Mouse (Mus musculus): ENCODE measurements around the gene Pja2.
"Not testable (repeated sequence)": the region's sequence is repeated elsewhere in the genome, so short reads cannot be mapped to it uniquely, and the experiment has no call there.

The Pja2 gene

DNA sequence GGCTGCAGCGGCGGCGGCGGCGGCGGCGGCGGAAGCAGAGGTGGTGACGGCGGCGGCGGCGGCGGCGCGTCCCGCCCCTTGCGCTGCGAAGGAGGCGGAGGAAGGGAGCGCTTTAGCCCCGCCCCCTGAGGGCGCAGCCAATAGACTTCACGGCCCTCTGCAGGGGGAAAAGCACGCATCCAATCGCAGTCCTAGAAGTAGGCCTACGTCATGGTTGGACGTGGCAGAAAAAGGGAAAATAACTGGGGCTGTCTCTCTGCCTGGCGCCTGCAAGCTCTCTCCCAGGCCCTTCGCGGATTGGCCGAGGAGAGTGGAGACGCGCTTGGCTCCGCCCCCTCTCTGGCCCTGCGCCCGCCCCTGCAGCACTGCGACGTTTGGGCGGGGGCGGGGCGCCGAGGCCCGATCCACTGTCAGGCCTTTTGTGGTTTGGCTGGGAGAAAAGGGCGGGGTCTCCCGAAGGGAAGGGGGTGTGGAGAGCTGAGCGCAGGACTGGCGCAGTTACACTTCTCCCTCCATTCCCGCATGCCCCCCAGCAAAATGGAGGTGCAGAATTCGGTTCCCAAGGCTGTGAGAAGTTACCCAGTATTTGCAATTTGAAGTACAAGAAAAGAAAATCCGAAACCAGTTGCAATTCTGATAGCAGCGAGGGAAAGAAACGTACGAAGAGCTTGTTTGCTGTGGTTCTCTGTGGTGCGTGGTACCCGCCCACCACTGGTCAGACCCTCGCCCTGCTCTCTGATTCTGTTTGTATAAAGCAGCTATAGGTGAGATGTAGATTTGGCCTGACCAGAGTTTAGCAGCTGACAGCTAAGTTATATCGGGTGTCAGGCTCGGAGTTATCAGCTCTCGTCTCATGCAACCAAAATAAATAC is at the start of gene Pja2:
TSS of gene Pja2 (minus strand) at position 19 of the 872 bp plus-strand sequence.
- peak; percentile 97 for DNase-seq

DNA sequence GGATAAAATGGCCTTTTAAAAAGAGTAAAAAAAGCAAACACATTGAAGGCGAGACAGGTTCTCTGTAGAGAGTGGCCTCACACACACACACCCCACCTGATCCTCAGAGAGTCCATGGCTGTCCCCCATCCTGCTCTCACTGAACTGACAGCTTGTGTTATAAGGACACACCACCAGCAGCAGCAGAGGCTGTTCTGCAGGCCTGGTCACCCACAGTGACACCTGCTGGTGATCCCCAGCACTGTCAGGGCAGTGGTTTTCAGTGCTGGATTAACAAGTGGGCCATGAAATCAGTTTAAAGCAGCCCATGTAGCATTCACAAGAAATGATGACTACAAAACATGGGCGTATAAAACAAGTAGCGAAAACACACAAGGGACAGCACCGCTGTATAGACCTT is 43.6 kb upstream of the Pja2 start:
- peak; percentile 64 to 71 for DNase-seq

DNA sequence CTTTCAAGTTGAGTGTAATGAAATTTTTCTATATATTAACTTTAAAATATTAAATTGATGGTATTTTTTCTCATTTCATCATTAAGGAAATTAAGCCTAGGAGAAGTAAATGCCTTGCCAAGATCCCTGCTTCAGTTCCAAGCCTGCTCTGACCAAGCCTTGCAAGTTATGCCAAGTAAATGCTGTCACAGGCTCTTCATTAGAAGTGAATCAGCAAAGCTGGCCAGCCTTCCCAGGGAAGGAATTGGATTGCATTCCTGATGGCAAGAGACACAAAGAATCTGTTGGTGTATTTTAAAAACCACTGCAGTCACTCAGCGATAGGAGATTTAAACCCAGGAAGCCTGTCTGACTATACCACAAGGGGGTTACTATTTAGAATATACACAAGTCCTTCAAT is 32.0 kb upstream of the Pja2 start:
- no peak for DNase-seq

DNA sequence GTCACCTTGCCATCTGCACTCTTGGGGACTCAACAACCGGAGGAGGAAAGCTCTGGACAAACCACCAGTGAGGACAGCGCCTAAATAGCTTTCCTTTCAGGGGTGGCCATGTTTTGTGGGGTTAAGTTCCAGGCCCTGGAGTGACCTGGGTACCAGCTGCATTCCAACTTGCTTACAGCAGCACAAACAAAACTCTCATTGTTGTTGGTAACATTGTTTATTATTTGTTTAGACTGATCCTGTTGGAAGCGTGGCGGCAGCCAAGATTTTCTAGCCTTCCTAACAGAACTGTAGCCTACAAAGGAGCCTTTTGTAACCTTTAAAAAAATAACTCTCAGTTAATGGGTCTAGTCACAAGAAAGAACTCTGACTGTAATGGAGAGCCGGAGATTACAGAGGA is 30.9 kb upstream of the Pja2 start:
- DNase-seq, result no peak

DNA sequence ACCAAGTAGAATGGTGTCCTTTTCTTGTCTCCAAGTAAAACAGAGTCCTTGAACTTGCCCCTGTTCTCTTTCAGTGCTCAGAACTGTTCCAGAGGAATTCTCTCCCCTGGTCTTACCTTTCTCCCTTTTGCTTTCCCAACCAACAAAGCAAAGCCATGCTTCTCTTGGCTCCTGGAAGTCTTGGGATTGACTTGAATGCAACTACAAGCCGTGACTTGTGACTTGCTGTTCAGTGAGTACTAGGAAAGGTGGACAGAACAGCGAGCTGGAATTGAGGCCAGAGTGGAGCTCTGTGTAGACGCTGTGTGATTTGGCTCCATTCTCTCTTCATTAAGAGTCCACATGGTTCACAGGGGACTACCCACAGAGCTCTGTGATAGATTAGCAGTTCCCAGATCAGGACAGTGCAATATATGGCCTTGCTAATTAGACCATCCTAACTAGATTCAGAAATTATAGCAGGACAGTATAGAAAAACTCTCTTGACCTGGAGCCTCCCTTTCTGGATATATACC is 30.3 kb upstream of the Pja2 start:
- no peak for DNase-seq

DNA sequence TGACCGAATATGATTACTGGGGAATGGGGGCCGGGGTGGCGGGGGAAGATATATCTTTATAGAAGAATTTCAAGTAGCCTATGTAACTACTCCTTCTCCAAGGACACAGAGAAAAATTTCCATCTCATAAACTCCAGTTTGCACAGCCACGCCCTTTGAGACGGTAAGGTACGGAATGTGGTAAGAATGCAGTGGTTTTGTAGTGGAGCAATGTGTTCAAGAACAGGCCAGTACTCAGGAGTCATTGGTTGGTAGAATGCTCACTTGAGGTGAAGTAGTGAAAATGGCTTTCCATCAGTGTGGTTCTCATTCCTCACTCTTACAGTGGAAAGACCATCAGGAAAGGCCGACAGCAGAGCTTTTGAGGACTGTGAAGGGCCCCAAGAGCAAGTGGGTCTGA is 22.2 kb upstream of the Pja2 start:
- no peak for DNase-seq

DNA sequence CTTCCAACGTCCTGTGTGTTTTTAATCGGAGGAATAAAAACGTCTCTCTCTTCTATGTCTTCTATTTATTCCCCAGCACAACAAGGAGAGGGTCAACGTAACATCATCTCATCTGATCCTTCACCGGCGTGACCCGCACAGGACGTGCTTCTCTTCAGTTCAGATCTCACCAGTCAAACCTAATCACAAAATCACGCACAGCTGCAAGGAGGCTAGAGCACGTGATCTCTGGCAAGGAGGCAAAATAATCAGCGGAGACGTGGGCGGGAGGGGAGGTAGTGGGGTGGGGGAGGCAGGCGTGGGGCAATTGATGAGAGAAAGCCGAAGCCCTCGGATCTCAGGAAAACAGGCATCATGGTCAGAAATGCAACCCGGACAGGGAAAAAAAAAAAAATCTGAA is 14.4 kb upstream of the Pja2 start:
- DNase-seq, result no peak

DNA sequence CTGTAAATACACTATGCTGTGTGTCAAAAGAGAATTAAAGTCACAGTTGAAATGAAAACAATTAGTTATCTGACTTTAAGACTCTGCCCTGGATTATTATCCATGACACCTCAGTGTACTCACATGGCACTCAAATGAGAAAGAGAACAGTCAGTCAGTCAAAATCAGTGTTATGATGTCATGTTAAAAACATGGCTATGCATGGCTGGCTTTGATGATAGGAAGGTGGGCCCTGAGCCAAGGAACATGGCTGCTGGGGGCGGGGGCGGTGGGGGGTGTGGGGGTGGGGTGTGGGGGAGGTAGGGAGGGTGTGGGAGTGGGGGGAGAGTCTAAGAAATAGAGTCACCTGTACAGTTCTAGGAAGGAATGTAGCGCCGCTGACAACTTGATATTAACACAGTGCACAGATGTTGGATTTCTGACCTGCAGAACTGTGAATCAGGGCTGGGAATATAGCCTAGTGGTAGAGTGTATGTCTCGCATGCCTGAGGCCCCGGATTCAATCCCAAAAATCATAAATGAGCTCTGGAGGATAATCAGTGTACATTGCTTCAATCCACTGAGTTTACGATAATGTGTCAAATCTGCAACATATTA is 13.0 kb upstream of the Pja2 start:
- DNase-seq, result no peak

DNA sequence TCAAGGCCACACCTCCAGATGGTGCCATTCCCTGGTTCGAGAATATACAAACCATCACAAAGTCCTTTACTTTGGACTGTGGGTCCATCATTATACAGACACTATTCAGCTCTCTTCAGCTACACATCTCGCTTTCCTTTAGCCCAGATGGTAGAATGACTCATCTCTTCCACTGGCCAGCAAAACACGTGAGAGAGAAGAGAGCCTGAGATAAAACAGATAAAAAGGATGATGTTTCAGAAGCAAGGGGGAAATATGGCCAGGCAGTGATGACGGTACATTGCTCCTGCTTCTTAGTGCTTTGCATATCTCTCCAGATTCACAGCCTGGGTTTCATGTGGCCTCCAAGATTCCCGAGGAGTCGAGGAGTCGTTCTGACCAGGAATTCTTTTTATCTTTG is 10.0 kb upstream of the Pja2 start:
- no peak for DNase-seq

DNA sequence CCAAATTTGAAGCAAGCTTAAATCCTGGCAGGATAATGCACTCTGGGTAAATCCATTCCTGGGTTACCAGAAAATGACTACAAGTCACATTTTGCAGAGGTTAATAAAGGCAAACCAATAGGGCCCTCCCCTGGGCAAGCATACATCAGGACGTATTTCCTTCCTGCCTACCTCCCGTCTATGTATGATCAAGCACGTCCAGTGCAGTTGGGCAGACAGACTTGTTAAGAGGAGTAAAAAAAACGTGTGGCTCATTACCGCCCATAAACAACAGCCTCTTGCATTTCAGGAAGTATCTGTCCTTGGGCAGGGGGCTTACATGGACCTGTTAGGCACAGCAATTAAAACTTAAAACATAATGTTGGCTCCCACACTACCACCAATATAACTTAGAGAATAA is 8.0 kb upstream of the Pja2 start:
- DNase-seq, result no peak

DNA sequence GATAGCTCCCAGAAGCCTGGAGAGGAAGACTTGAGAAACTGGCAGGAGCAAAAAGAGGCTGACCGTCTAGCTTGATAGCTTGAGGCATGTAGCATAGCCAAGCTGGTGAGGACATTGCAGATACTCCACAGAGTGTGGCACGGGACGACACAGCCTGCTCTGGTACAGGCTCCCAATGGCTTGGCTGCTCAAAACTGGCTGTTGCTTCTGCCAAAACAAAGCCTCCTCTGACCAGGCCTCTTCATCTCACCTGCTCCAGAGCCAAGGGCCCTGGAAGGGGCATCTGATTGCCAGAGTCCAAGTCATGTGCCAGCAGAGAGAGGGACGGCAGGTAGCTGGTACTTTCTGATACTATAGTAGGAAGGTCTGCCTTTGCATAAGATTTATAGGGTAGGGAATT is 5.5 kb upstream of the Pja2 start:
- DNase-seq, result no peak

DNA sequence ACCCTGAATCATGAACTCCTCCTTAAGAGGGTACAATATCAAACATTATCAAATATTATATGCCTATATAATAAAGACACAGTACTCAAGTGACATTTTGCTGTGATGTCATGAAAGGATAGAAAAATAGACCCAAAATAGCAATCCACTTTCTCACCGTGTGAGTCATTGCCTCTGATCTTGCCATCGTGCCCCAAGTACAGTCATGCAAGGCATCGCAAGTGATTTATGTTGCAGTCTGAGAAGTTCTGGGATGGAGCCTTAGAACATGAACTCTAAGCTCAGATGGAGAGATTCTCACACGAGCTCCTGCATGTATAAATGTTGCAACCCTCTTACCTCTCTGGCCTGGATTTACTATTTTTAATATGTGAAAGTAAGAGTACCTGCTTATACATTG is 2.2 kb upstream of the Pja2 start:
- no peak for DNase-seq

DNA sequence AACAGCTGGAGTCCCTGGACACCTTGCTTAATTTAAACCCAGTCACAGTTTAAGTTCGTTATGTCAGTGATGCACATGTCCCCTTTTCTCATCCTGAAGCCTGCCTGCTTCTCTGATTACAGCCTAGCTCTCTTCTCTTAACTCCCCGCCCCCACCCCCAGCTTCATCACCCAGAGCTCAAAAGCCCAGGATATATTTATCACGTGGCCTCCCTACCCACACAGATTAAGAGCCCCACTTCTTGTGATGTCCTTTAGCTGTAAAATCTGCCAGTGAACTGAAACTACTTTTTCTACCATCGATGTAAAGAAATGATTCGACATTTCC is 1.0 kb upstream of the Pja2 start:
- DNase-seq, result no peak

DNA sequence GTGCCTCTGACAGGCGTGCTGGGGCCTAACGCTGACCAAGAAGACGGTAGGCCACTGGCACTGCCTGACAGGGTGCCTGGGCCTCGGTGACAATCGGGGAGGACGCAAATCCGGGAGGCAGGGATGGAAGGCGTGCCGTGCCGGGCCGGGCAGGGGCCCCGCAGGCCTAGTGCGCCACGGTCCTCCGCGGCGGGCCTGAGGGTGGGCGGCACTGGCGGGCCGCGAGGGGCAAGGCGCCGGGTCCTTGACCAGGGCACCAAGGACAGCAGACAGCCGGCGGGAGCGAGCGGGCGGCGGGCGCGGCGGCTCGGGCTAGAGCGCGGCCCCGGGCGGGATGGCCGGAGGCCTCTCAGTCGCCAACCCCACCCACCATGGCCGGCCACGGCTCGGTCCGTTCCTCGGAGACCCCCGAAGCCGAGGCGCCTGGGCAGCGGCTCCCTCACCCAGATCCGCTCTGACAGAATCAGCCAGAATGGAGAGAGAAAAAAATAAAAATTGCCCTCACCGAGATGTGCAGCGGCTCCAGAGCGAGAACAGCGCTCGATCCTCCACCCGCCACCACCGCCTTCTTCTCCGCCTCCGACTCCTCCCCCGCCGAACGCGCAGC is 322 bp downstream of the Pja2 start:
- DNase-seq, result no peak

DNA sequence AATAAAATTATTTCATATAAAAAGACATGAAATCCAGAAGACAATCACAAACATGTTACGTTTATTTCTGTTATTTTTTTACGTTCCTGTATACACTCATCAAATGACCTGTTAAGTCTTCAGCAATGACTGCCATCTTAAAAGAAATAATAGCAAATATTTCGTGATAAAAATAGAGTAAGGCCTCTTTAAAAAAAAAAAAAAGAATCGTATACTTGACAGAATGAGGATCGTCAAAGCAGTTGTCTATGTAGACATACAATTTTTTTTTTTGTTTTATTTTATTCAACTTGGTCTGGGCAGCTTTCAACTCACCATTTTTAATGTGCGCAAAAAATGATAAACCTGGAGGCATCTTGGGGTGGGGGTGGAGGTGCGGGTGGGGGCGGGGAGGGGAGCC is 831 bp downstream of the Pja2 start:
- no peak for DNase-seq

DNA sequence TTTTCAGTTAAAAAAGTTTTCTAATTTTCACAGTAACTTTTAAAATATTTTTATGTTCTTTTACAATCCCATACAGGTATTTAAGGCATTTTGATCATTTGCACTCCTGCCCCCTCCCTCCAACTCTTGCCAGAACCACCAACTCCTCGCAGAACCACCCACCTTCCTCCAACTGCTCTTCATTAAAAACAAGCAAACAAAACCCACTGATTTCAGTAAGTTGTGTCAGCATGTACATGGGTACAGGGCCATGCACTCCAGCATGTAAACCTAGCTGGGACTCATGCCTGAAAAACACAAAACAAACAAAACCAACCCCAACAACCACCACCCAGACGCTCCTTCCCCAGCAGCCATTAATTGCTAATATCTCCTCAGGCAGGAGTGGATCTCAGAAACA is 7.2 kb downstream of the Pja2 start:
- DNase-seq, result no peak

DNA sequence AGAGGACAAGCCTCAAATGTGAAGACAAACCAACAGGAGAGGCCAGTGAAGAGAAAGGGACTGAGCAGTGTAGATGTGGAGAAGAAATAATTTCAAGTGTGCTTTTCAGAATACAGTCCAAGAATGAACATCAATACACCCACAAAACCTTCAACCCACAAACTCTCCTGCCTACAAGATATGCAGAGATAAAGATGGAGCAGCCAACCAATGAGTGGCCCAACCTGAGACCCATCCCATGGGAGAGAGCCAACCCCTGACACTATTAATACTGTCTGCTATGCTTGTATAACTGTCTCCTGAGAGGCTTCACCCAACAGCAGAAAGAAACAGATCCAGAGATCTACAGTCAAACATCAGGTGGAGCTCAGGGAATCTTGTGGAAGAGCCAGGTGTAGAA is 16.3 kb downstream of the Pja2 start:
- no peak for DNase-seq

DNA sequence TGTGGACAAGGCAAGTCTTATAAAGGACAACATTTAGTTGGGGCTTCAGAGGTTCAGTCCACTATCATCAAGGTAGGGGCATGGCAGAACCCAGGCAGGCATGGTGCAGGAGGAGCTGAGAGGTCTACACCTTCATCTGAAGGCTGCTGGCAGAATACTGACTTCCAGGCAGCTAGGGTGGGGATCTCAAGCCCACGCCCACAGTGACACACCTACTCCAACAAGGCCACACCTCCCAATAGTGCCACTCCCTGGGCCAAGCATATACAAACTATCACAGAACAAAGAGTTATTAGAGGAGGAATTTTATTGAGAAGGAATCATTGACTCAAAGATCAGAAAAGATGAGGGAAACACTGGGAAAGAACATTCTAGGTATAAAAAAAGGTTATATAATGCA is 17.2 kb downstream of the Pja2 start:
- not testable (repeated sequence) for DNase-seq

DNA sequence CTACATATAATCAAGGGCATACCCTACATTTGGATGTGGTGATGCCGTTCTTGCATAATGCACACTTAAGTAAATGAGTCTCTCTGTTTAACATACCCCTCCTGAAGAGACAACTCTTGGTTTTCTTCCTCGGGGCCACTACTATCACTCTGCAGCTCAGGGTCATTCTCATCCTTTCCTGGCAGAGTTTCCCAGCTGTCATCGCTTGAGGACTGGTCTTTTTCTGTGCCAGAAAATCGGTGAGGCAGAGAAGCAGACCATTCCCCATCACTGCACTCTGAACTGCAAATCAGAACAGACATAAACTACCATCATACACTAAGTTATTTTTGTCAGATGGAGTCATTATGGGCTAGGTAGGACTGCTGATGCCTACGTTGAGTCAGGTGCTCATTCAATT is 34.1 kb downstream of the Pja2 start:
- no peak for DNase-seq

DNA sequence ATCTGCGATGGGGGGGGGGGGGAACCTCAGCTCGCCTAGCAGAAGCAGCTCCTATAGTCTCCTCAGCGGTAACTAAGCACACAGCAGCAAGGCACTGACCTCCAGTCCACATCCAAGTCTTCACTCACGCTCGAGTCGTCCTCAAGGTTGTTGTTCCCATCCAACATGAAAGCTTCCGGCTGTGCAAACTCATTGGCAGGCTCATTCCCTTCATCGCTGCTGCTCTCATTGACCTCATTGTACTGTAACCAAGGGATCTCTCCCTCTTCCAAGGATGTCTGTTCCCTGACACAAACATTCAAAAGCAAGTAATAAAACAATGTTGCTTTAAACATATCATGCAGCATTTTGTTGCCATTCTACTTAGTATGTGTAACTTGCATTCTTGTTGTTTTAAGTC is 39.0 kb downstream of the Pja2 start:
- DNase-seq, result no peak

DNA sequence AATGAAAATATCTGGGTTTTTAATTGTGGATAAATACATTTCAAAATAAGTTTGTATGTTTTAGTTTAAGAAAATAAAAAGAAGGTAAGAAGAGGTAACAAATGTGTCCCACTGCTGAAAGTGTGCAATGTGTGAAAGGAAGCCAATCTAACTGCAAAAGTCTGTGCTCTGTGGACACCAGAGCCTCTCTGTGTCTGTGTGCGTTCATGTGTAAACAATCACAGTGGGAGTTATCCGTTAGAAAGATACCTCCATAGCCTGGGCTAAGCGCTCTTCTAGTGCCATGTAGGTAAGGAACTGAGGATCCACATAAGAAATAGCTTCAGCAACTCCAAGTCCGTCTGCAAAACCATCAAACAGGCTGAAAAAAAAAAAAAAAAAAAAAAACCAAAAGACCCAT is 42.0 kb downstream of the Pja2 start:
- no peak for DNase-seq

DNA sequence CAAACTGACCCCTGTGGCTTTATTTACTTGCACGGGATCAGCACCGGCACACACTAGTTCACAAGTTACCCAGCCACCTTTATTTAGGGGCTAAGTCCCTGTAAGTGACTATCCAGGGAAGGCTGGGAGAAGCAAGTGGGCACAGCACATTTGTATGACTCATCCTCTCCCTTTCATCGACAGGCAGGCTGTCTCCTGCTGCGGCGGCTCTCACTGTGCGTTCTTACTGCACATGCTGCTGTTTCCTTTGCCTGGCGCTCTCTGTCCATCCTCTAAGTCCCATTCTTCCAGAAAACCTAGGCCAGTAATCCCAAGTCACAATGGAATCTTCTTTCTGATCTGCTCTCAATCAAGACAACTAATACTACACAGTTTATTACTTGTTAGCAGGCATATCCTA is 43.7 kb downstream of the Pja2 start:
- no peak for DNase-seq

DNA sequence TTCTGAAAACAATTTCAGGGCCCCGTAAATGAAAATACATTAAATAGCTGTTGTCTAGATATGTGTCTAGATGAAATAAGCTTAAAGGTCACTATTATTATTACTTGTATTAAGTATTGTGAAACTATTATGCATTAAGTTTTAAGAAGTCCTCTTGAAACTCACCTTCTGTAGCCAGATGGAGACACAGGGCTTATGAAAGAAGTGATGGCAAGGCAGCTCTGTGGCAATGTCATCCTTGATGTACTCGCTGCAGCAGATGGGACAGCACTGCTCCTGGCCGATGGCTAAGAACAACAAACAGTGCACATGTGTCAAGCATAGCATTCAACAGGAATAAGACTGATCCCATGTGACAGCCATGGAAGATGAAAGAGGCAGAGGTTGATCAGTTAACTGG is 44.9 kb downstream of the Pja2 start:
- no peak for DNase-seq

DNA sequence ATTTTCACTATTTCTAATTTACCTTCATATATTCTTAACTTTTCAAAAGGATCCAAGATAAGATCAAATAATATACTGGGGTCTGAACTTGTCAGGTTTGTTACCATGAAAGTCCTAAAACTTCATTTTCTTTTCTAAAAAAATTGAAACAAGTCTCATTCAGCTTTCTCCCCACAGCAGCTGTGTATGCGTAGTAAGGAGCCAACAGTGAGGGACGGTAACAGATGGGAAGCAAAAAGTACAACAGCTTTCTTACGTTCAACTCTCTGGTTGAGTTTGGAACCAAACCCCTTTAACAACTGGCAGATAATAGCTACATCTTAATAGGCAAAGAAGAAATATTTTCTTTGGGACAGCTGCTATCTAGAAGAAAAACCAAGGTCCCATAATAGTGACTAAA is 50.3 kb downstream of the Pja2 start:
- DNase-seq, result not testable (repeated sequence)
